Mouse (Mus musculus): ENCODE data around the gene Ebf1.

DNA sequence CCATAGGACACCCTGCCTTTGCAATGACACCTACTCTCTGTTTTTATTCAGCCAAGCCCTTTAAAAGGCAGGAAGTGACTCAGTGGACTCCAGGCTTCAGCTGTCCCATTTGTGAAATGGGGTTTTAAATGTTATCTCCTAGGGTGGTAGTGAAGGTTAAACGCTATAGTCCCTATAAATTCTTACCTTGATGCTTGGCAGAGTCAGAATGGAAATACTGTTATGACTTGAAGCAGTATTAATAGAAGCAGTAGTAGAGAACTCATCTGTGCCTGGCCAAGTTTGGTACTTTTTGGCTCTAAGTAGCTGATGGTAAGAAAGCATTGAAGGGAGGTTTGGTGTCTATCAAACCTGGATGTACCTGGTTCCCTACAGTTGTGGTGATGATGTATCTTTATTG, 19.1 kb downstream of the Ebf1 start:
- TF ChIP-seq CTCF (IDR thresholded peaks at IDR 0.05; ENCODE audit: control insufficient read depth, insufficient read depth, insufficient replicate concordance, low read depth, low read length) = no peak
- TF ChIP-seq POLR2A (IDR thresholded peaks at IDR 0.05; ENCODE audit: control insufficient read depth, low read depth, low read length) = no peak
